Mouse (Mus musculus) adrenal gland, adult 2 months (tissue): ENCODE data around the gene Mcoln1. TPM values are rescaled to one million over a fixed set of nuclear protein-coding genes. Genes with fewer than 3 reads are reported as not detected.

Source experiments
- polyA plus RNA-seq: library from polyadenylated mRNA; depleted of rRNA; stranded (reverse); fragments of >200 nt; gene quantifications from 2 replicates; pipeline ENCODE4 v1.2.3, GENCODE M21; 2012; rRNA removed
- total RNA-seq, 2 experiments: library from RNA; stranded (reverse); gene quantifications; 2 replicates each; pipeline ENCODE4 v1.2.3; 2021

Mcoln1 gene
- total and polyA plus RNA-seq, 3 experiments, result 42.5 to 1,463 (median 45.0) TPM

Other genes starting within 250 kb of the Mcoln1 start
- 100 to 1,000 TPM; 101 to 153 TPM for gene Insr, start 220.8 kb upstream of the Mcoln1 start, total RNA-seq
- 31.6 and 44.1 TPM in 2 replicates for gene Insr, start 220.8 kb upstream of the Mcoln1 start, polyA plus RNA-seq
- under 1 TPM; 0.66 TPM for gene A430078G23Rik, start 147.0 kb upstream of the Mcoln1 start, total RNA-seq
- gene A430078G23Rik, start 147.0 kb upstream of the Mcoln1 start, polyA plus RNA-seq, result 0.11 TPM in 1 of 2 replicates, not detected in the other
- gene Arhgef18, start 107.5 kb upstream of the Mcoln1 start, total RNA-seq, result 10 to 100 TPM; 28.1 to 36.1 TPM
- gene Arhgef18, start 107.5 kb upstream of the Mcoln1 start, polyA plus RNA-seq, result 43.2 and 48.4 TPM in 2 replicates
- gene Pex11g, start 32.8 kb upstream of the Mcoln1 start, total RNA-seq, result 10 to 100 TPM; 10.4 TPM
- 11.8 and 16.9 TPM in 2 replicates for gene Pex11g, start 32.8 kb upstream of the Mcoln1 start, polyA plus RNA-seq
- under 1 TPM in 1 of 2 experiments, not detected in 1; 0.17 TPM for gene Tex45, start 29.6 kb upstream of the Mcoln1 start, total RNA-seq
- gene Tex45, start 29.6 kb upstream of the Mcoln1 start, polyA plus RNA-seq, result 0.16 and 0.17 TPM in 2 replicates
- gene Zfp358, start 7.3 kb upstream of the Mcoln1 start, total RNA-seq, result 10 to 100 TPM; 22.5 to 23.2 TPM
- 80.1 and 81.3 TPM in 2 replicates for gene Zfp358, start 7.3 kb upstream of the Mcoln1 start, polyA plus RNA-seq
- gene Pnpla6, start 14.9 kb downstream of the Mcoln1 start, total RNA-seq, result 10 to 100 TPM; 35.2 to 38.8 TPM
- gene Pnpla6, start 14.9 kb downstream of the Mcoln1 start, polyA plus RNA-seq, result 48.3 and 54.6 TPM in 2 replicates
- not detected for gene C330021F23Rik, start 67.5 kb downstream of the Mcoln1 start, total RNA-seq
- gene C330021F23Rik, start 67.5 kb downstream of the Mcoln1 start, polyA plus RNA-seq, result 0.11 TPM in 1 of 2 replicates, not detected in the other
- 10 to 100 TPM in 1 of 2 experiments, 1 to 10 TPM in 1; 5.2 to 13.3 TPM for gene Camsap3, start 86.8 kb downstream of the Mcoln1 start, total RNA-seq
- 6.4 and 7.4 TPM in 2 replicates for gene Camsap3, start 86.8 kb downstream of the Mcoln1 start, polyA plus RNA-seq
- gene Xab2, start 120.9 kb downstream of the Mcoln1 start, total RNA-seq, result 10 to 100 TPM; 34.8 to 36.8 TPM
- 40.7 and 40.9 TPM in 2 replicates for gene Xab2, start 120.9 kb downstream of the Mcoln1 start, polyA plus RNA-seq
- 100 to 1,000 TPM; 153 to 159 TPM for gene Pet100, start 121.1 kb downstream of the Mcoln1 start, total RNA-seq
- gene Pet100, start 121.1 kb downstream of the Mcoln1 start, polyA plus RNA-seq, result 1.7 and 2.2 TPM in 2 replicates
- gene Pcp2, start 125.1 kb downstream of the Mcoln1 start, total RNA-seq, result not detected
- gene Pcp2, start 125.1 kb downstream of the Mcoln1 start, polyA plus RNA-seq, result not detected in 2 replicates
- gene Stxbp2, start 130.5 kb downstream of the Mcoln1 start, total RNA-seq, result 100 to 1,000 TPM in 1 of 2 experiments, 10 to 100 TPM in 1; 72.1 to 131 TPM
- gene Stxbp2, start 130.5 kb downstream of the Mcoln1 start, polyA plus RNA-seq, result 106 and 141 TPM in 2 replicates
- gene Retn, start 155.3 kb downstream of the Mcoln1 start, total RNA-seq, result 100 to 1,000 TPM; 165 to 223 TPM
- gene Retn, start 155.3 kb downstream of the Mcoln1 start, polyA plus RNA-seq, result 59.9 and 96.4 TPM in 2 replicates
- under 1 TPM in 1 of 2 experiments, not detected in 1; 0.49 TPM for gene Mcemp1, start 165.3 kb downstream of the Mcoln1 start, total RNA-seq
- gene Mcemp1, start 165.3 kb downstream of the Mcoln1 start, polyA plus RNA-seq, result not detected in 2 replicates
- gene Fcor, start 171.9 kb downstream of the Mcoln1 start, total RNA-seq, result 10 to 100 TPM; 59.0 to 69.8 TPM
- 18.3 and 18.8 TPM in 2 replicates for gene Fcor, start 171.9 kb downstream of the Mcoln1 start, polyA plus RNA-seq
- 10 to 100 TPM; 19.3 to 19.6 TPM for gene Trappc5, start 175.8 kb downstream of the Mcoln1 start, total RNA-seq
- gene Trappc5, start 175.8 kb downstream of the Mcoln1 start, polyA plus RNA-seq, result 29.7 and 35.8 TPM in 2 replicates
- under 1 TPM in 1 of 2 experiments, not detected in 1; 0.41 TPM for gene Fcer2a, start 193.7 kb downstream of the Mcoln1 start, total RNA-seq
- 0.07 and 0.26 TPM in 2 replicates for gene Fcer2a, start 193.7 kb downstream of the Mcoln1 start, polyA plus RNA-seq
- gene Clec4g, start 220.2 kb downstream of the Mcoln1 start, total RNA-seq, result under 1 TPM in 1 of 2 experiments, not detected in 1; 0.24 TPM
- gene Clec4g, start 220.2 kb downstream of the Mcoln1 start, polyA plus RNA-seq, result 0.08 TPM in 1 of 2 replicates, not detected in the other
- under 1 TPM; 0.90 to 0.92 TPM for gene Cd209a, start 248.5 kb downstream of the Mcoln1 start, total RNA-seq
- gene Cd209a, start 248.5 kb downstream of the Mcoln1 start, polyA plus RNA-seq, result 0.19 TPM in 1 of 2 replicates, not detected in the other